Mouse (Mus musculus) brain, embryonic 14.5 days (tissue): Measurements from ENCODE around the gene Pcmt1. TPM values are rescaled to one million over a fixed set of nuclear protein-coding genes. Genes with fewer than 3 reads are reported as not detected.
"Not testable (repeated sequence)": the region's sequence is repeated elsewhere in the genome, so short reads cannot be mapped to it uniquely, and the experiment has no call there.

Source experiments
- DNase-seq: peaks from one replicate; pipeline ENCODE4 v3.0.0-alpha.2; 2011; ENCODE audit warnings: low read depth
- CTCF ChIP-seq: fragments of 200-500 bp; IDR thresholded peaks from 2 replicates; pipeline ENCODE4 v1.5.1; 2012; ENCODE audit warnings: inconsistent platforms, mild to moderate bottlenecking, moderate library complexity, borderline replicate concordance; ENCODE audit not compliant: insufficient read depth, insufficient read length; ENCODE audit errors: extremely low read depth
- POLR2A ChIP-seq: fragments of 200-500 bp; IDR thresholded peaks from 2 replicates; pipeline ENCODE4 v1.6.1; 2012; ENCODE audit warnings: mild to moderate bottlenecking, inconsistent platforms, borderline replicate concordance; ENCODE audit not compliant: poor library complexity, insufficient read depth, insufficient read length, severe bottlenecking; ENCODE audit errors: extremely low read depth
- polyA plus RNA-seq: library from polyadenylated mRNA; depleted of rRNA; stranded (reverse); fragments of >200 nt; gene quantifications from 2 replicates; pipeline ENCODE4 v1.2.3, GENCODE M21; 2012

The Pcmt1 gene
- polyA plus RNA-seq, 1 experiment, result 79.2 TPM

DNA sequence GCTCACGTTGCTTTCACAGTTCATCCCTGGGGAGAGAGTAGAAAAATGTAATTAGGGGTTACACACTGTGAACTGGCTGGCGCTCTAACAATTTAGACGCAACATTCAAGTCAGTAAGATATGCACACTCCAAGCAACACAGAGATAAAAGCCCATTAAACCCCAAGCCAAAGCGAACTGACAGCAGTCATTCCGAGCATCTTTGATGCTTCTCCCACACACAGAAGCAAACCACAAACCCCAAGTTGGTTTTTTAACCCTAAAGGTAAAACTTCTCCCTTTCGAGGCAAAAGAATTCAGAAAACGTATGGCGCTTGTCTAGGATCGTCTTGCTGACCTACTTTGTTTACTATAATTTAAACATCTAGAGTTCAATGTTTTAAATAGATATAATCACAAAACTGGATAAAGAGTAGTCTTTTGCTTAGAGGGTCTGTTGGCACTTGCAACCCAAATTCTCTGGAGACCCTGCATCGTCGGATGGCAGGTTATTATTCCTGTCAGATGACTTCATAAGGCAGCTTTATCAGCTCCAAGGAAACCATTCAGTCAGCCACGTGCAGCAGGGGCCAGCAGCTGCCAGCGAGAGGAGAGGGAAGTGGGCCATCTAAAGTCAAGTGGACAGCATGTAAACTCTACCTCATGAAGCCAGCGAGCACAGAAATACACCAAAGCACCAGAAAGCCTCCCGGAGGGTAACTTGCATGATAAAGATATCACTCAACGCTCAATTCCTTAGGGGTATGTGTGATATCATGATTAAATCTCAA is 49.8 kb downstream of the Pcmt1 start:
- DNase-seq, result no peak
- TF ChIP-seq POLR2A (no peak), CTCF (no peak)

DNA sequence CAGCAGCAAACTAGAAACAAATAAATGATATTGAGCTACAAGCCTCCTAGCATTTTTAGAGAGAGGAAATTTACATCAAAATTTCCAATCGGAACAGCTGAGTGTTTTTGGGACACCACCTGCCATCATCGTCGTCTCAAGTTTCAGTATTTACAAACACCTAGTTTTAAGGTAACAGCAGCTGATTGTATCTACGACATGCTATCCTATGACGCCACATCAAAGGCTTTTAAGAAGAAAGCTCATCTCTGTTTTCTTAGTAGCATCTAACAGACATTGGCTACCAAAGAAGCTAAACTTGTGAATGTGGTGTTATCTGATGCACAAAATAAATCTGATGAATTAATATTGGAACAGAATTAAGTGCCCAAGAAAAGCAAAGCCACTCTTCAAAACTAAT is 50.6 kb downstream of the Pcmt1 start:
- TF ChIP-seq POLR2A, result no peak
- no peak for TF ChIP-seq CTCF
- no peak for DNase-seq

DNA sequence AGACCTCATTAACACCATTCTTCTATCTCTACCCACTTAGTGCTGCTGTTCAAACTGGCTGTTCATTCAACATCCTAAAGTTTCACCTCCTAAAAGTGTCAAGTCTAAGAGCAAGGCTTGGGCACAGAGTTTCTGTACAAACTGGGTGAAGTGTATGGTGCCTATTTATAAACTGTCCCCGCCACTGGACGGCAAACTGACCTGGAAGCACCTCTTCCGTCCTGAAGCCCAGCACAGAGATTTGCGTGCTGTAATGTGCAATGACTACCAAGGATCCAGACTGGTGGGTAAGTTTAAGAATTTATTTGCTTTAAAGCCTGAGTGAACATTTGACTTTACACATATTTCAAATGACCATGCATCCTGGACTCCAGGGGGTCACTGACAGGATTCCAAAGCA is 51.8 kb downstream of the Pcmt1 start:
- TF ChIP-seq CTCF (no peak), POLR2A (no peak)
- DNase-seq, result no peak

DNA sequence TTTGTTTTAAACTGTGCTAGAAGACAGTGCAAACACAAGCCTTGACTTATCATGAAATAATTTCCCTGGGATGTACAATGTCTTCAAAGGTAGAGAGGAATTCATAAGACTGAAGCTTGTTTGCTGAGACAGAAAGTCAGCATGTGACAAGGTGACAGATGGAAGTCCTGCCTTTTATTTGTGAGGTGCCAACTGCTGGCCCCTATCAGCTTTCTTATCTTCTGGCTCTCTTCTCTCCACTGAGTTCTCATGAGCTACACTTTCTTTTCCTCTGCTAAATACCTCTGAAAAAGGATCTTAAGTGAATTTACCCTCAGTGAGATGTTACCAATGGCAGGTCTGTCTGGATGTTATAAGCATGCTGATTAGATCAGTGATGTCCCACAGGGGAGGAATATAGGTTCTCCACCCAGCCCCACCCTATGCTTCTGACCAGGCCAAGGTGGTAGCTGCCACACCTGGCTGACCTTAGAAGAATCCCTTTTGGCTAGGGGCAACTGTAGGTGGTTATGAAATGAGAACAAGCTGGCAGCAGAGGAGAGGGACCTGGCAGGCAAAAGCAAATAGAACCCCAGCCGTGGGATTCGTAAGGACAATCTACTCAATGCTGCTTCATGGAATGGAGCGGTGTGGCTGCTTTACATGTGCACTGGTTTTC is 56.9 kb downstream of the Pcmt1 start:
- TF ChIP-seq POLR2A (no peak), CTCF (no peak)
- no peak for DNase-seq

DNA sequence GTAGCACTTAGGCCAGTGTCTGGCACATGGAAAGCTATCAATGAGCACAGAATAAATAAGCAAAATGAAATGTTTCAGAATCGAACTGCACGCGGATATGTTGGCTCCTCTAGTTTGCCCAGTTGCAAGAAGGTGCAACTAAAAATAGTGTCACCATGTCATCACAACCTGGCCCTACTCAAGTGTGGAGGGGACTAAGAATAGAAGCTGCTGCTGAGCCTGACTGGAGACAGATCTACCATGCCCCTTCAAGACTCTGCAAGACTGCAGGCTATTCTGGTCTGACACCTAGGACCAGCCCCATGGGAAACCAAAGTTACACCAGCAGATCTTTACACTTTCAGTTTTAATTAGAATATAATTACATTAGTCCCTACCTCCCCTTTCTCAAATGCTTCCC is 58.6 kb downstream of the Pcmt1 start:
- TF ChIP-seq POLR2A (no peak), CTCF (no peak)

DNA sequence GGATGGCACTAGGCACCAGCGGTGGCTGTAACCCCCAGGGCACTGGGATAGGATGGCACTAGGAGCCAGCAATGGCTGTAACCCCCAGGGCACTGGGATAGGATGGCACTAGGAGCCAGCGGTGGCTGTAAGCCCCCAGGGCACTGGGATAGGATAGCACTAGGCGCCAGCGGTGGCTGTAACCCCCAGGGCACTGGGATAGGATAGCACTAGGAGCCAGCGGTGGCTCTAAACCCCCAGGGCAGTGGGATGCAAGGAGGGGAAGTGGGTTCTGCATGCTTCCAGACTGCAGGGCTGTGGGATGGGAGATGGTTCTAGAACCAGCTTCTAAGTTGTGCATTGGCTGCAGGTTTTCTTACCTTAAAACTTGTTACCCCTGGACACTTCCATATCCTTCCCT is 60.2 kb downstream of the Pcmt1 start:
- no peak for TF ChIP-seq POLR2A
- TF ChIP-seq CTCF, result no peak
- no peak for DNase-seq

More for the DNA sequence above, 58.6 kb downstream of the Pcmt1 start:
- DNase-seq, result no peak

DNA sequence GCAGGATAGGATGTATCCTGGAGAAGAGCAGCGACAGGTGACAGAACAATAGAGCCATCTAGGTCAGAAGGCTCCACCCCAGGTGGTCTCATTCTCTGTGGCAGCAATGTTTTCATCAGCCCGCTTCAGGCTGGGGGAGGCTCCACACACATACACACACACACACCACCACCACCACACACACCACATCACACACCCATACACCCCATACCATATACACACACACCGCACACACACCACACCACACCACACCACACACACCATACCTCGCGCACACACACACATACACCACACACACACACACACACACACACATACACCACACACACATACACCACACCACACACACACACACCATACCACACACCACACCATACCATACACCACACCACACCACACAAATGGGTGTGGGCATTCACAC is 61.1 kb downstream of the Pcmt1 start:
- DNase-seq, result no peak
- no peak for TF ChIP-seq POLR2A
- TF ChIP-seq CTCF, result no peak

DNA sequence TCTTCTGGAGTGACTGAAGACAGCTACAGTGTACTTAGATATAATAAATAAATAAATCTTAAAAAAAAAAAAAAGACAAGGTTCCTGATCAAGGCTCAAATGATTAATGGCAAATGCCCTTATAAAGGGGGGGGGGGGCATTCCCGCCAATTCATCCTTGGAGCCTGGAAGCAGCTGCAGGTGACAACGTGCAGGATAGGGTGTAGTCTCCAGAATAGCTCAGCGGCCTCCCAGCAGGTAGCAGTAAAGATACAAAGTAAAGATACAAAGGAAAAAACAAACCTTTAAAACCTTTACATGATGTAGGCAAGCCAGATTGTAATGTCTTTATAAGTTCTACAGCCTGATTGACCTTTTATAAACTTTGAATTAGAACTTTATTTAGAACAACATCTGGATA is 63.4 kb downstream of the Pcmt1 start:
- DNase-seq, result not testable (repeated sequence)

DNA sequence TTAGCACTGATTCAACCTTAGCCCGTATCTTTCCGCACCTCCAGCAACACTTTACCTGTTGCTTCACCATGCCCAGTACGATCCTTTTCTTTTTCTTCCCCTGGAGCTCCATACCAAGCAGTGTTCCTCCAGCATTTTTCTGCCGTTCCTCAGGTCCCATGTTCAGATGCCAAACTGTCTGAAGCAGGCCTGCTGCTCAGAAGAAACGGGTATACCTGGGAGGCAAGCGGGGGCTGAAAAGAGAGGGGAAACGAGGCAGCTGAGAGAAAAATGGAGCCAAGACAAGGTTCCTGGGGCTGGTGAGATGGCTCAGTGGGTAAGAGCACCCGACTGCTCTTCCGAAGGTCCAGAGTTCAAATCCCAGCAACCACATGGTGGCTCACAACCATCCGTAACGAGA is 63.8 kb downstream of the Pcmt1 start:
- DNase-seq, result not testable (repeated sequence)

DNA sequence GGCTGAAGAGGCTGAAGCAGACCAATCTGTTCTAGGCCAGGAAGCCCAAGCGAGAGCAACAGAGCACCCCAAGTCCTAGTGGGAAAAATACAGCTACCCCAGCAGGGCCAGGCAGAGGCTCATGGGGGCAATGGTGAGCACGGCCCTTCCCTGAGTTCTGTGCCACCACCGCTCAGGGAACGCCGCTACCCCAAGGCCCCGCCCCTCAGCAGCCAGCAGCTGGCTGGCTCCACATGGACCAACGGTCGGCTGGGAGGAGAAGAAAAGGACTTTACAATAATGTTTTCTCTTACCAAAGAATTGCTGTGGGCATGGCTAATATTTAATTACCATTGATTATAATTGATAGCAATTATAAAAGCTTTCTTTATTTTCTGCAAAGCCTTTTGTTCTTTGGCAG is 66.1 kb downstream of the Pcmt1 start:
- TF ChIP-seq CTCF, result no peak
- no peak for TF ChIP-seq POLR2A
- DNase-seq, result no peak

DNA sequence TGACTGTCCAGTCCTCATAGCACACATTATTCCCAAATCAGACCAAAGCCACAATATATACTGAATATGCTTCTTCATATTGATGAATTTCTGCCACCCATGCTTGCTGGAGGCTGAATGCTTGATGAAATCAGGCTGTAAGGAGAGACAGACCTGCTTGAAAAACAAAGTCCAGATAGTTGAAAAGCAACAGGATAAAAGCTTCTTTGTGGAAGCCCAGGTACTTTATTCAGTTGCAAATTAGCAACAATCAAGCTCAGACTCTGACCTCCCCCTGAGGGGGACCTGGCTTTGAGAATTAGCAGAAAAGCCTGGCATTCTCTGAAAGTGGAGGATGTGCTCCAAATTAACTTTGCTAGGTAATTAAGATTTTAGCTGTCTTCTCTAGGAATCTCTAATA is 68.7 kb downstream of the Pcmt1 start:
- not testable (repeated sequence) for DNase-seq

DNA sequence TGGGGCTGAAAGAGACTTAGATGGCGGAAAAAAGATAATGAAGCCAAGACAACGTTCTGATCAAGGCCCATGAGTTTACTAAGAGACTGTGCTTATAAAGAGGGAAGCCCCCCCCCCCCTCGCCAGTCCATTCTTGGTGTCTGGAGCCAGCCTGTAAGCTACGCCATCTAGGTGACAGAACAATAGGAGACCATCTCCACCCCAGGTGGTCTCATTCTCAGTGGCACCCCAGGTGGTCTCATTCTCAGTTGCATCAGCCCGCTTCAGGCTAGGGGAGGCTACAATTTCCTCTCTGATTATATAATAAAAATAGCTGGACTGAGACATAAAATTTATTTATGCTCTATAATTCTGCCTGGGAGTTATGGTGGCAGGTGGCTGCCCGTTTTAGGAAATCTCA is 69.3 kb downstream of the Pcmt1 start:
- TF ChIP-seq CTCF, result no peak
- TF ChIP-seq POLR2A, result no peak
- no peak for DNase-seq

DNA sequence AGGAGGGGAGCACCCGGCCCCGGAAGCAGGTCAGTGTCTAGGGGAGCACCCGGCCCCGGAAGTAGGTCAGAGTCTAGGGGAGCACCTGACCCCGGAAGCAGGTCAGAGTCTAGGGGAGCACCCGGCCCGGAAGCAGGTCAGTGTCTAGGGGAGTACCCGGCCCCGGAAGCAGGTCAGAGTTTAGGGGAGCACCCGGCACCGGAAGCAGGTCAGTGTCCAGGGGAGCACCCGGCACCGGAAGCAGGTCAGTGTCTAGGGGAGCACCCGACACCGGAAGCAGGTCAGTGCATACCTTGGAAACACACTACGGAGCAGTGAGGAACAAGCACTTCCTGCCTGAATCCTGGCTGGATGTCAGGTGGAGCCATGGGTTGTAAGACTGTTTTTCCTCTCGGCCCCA is 72.3 kb downstream of the Pcmt1 start:
- DNase-seq, result no peak

DNA sequence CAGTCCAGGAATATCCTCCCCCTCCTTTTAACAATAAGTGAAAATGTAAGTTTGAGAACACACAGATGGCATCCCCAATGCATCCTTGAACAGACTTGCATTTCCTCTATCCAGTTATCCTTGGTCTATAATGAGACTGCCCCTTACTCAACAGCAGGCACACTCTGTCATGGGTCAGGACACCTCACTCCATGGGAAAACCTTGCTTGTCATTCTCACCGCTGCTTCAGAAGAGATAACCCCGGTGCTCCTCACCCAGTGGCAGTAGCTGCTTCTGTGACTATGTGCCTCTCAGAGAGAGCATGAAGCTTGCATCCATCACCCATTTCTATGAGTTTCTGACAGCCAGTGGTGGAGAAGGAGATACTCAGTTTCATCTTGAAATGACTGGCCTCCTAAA is 74.5 kb downstream of the Pcmt1 start:
- DNase-seq, result no peak
- no peak for TF ChIP-seq POLR2A
- TF ChIP-seq CTCF, result no peak

More for the DNA sequence above, 72.3 kb downstream of the Pcmt1 start:
- TF ChIP-seq CTCF, result no peak
- TF ChIP-seq POLR2A, result no peak

DNA sequence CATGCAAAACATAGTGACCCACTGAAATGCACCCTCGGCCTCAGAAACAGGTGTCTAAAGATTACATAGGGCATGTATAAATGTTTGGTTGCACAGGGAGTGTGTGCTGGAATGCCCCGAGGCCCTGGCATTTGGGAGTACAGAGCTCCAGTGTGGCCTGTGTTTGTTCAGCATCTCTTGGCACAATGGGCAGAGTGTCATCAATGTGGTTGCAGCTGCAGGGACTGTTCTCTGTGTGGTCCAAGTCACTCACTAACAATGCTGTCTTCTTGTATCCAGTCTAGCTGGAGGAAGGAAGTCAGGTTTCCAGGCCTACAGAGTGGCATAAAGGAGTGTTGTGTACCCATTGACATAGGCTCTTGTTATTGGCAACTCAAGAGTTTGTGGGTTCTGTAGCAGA is 75.8 kb downstream of the Pcmt1 start:
- TF ChIP-seq CTCF (no peak), POLR2A (no peak)
- DNase-seq, result peak; percentile 9

DNA sequence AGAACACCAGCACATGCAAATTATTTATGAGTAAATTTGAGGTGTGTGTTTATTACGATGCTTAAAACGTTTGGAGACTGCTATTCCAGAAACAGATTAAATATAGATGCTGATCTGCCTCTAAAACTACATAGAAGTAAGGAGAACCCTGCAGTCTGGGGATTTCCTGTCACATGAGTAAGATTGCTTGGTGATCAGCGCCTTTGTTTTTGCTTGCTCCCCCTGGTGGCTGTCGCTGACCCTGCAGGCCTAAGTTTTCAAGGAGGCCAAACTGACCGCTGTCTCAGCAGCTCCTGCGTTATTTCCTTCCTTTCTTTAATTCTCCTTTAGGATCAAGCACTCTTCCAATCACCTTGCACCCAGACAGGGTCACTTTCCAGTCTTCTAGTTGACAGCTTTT is 80.3 kb downstream of the Pcmt1 start:
- DNase-seq, result peak; percentile 77
- TF ChIP-seq CTCF (peak; percentile 95), POLR2A (no peak)
